Mouse (Mus musculus): ENCODE results near the gene Fitm1. TPM values are rescaled to one million over a fixed set of nuclear protein-coding genes. Genes with fewer than 3 reads are reported as not detected.

Gene Fitm1
- polyA plus RNA-seq, 1 experiment from 2014 or later, result 107 TPM

- H3K4me2 ChIP-seq, result peak within 1 kb of the TSS; percentile 70
- under 1% methylated on average over 51 of the region's 51 CpGs for WGBS (ENCODE audit: insufficient replicate concordance)
- peak within 1 kb of the TSS; percentile 65 for H3K4me3 ChIP-seq (ENCODE audit: low read depth, low read length)
- H3K27me3 ChIP-seq (ENCODE audit: control insufficient read depth, insufficient read depth, low read length), result no peaks in the 10 kb centered on the region
- ATAC-seq (replicated peaks; ENCODE audit: insufficient number of reproducible peaks, low FRiP score, low TSS enrichment), result peak; percentile 93
- peak within 1 kb of the TSS; percentile 98 for H3K27ac ChIP-seq (ENCODE audit: low read depth, low read length)
- peaks cover 9% of the 10 kb centered on the region for H3K36me3 ChIP-seq (ENCODE audit: control insufficient read depth, insufficient read depth, low read length)
- H3K4me1 ChIP-seq (ENCODE audit: control insufficient read depth, insufficient read depth, low read length), result peaks cover 13% of the 10 kb centered on the region
- no peaks in the 10 kb centered on the region for H3K9me3 ChIP-seq (replicated peaks; ENCODE audit: control insufficient read depth, low read length)
- H3K9ac ChIP-seq (ENCODE audit: low read depth, low read length), result peak within 1 kb of the TSS; percentile 84
Observed at GRCm38 (mm10) chr14:55560202-55561073, 15.0 kb upstream of the Fitm1 start, which contains the start of gene A730061H03Rik. Gene A730061H03Rik, minus strand, starts transcription at chr14:55560406.

DNA sequence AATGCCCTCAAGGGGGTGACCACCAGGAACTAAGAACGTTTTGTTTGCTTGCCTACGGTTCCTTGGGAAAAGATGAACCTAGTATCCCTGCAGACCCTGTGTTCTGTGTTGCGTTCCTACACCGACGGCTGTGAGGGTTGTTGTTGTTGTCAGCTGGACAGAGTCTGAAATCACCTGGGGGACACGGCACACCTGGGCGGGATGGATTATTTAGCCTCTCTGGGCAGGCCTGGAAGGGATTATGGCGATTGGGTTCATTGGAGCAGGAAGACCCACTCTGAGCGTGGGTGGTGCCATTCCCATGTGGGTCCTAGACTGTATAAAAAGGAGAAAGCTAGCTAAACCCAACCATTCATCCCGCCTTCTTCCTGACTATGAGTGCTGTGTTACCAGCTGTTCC lies 13.6 kb upstream of the Fitm1 start:
- no peak overlapping the region for H3K4me3 ChIP-seq (ENCODE audit: low read depth, low read length)
- peak overlapping the region; percentile 70; the same call in 1 of the 2 replicates for H3K4me2 ChIP-seq
- ATAC-seq (replicated peaks; ENCODE audit: insufficient number of reproducible peaks, low FRiP score, low TSS enrichment), result no peak

DNA sequence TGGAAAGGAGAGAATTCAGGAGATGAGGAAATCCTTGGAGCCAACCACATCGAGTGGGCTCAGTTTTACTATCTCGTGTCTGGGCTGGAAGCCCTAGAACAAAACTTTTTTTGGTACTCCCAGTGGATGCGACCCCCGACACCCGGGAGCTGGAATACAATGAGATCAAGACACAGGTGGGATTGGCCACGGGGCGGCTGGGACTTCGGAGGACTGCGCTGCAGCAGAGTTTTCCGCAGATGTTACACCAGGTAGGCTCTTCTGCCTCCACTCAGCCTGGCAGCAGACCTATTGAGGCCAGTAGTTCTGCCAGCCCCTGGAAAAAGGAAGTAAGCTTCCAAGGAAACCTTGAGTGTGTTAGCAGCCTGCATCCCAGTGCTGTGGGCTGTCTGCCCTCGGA lies 12.2 kb upstream of the Fitm1 start:
- Histone ChIP-seq H3K9me3 (replicated peaks; ENCODE audit: control insufficient read depth, low read length) (no peaks in the 10 kb centered on the region), H3K9ac (ENCODE audit: low read depth, low read length) (no peak overlapping the region), H3K4me1 (ENCODE audit: control insufficient read depth, insufficient read depth, low read length) (peaks cover 13% of the 10 kb centered on the region), H3K4me2 (no peak overlapping the region), H3K36me3 (ENCODE audit: control insufficient read depth, insufficient read depth, low read length) (peaks cover 26% of the 10 kb centered on the region), H3K27me3 (ENCODE audit: control insufficient read depth, insufficient read depth, low read length) (no peaks in the 10 kb centered on the region), H3K27ac (ENCODE audit: low read depth, low read length) (no peak overlapping the region), H3K4me3 (ENCODE audit: low read depth, low read length) (no peak overlapping the region)
- no peak for ATAC-seq (replicated peaks; ENCODE audit: insufficient number of reproducible peaks, low FRiP score, low TSS enrichment)
- 85% methylated on average over 11 of the region's 11 CpGs for WGBS (ENCODE audit: insufficient replicate concordance)

More for the DNA sequence above, 13.6 kb upstream of the Fitm1 start:
- Histone ChIP-seq H3K9ac (ENCODE audit: low read depth, low read length) (no peak overlapping the region), H3K27me3 (ENCODE audit: control insufficient read depth, insufficient read depth, low read length) (no peaks in the 10 kb centered on the region), H3K4me1 (ENCODE audit: control insufficient read depth, insufficient read depth, low read length) (peaks cover 13% of the 10 kb centered on the region), H3K27ac (ENCODE audit: low read depth, low read length) (no peak overlapping the region), H3K9me3 (replicated peaks; ENCODE audit: control insufficient read depth, low read length) (no peaks in the 10 kb centered on the region), H3K36me3 (ENCODE audit: control insufficient read depth, insufficient read depth, low read length) (peaks cover 20% of the 10 kb centered on the region)
- 83% methylated on average over 10 of the region's 10 CpGs for WGBS (ENCODE audit: insufficient replicate concordance)

GRCm38 (mm10) chr14:55565748-55566147 lies 9.7 kb upstream of the Fitm1 start:
- Histone ChIP-seq H3K9ac (ENCODE audit: low read depth, low read length) (no peak overlapping the region), H3K9me3 (replicated peaks; ENCODE audit: control insufficient read depth, low read length) (no peaks in the 10 kb centered on the region), H3K27ac (ENCODE audit: low read depth, low read length) (no peak overlapping the region), H3K36me3 (ENCODE audit: control insufficient read depth, insufficient read depth, low read length) (peaks cover 35% of the 10 kb centered on the region), H3K4me3 (ENCODE audit: low read depth, low read length) (no peak overlapping the region), H3K4me2 (no peak overlapping the region), H3K4me1 (ENCODE audit: control insufficient read depth, insufficient read depth, low read length) (peaks cover 15% of the 10 kb centered on the region), H3K27me3 (ENCODE audit: control insufficient read depth, insufficient read depth, low read length) (no peaks in the 10 kb centered on the region)
- 78% methylated on average over 3 of the region's 3 CpGs for WGBS (ENCODE audit: insufficient replicate concordance)
- ATAC-seq (replicated peaks; ENCODE audit: insufficient number of reproducible peaks, low FRiP score, low TSS enrichment), result no peak

DNA sequence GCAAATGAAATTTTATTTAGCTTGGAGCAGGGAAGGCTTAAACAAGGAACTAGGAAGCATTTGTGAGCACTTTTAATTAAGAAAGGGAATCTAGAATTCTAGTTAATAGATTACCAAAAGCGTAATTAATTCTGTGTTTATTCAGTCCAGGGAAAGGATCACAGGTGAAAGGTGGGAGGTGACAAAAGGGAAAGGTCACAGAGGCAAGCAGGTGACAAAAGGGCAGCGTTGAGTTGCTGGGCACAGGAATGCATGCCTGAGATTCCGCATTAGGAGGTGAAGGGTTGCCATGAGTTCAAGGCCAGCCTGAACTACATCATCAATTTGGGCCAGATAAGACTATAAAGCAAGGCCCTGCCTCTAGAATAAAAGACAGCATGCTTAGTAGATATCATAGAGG lies 7.9 kb upstream of the Fitm1 start:
- Histone ChIP-seq H3K4me1 (ENCODE audit: control insufficient read depth, insufficient read depth, low read length) (peaks cover 2% of the 10 kb centered on the region; the same call in 1 of the 2 replicates), H3K9me3 (replicated peaks; ENCODE audit: control insufficient read depth, low read length) (no peaks in the 10 kb centered on the region), H3K9ac (ENCODE audit: low read depth, low read length) (no peak overlapping the region), H3K4me3 (ENCODE audit: low read depth, low read length) (no peak overlapping the region), H3K27ac (ENCODE audit: low read depth, low read length) (no peak overlapping the region), H3K27me3 (ENCODE audit: control insufficient read depth, insufficient read depth, low read length) (no peaks in the 10 kb centered on the region), H3K4me2 (no peak overlapping the region), H3K36me3 (ENCODE audit: control insufficient read depth, insufficient read depth, low read length) (peaks cover 35% of the 10 kb centered on the region)
- 81% methylated on average over 3 of the region's 3 CpGs for WGBS (ENCODE audit: insufficient replicate concordance)
- no peak for ATAC-seq (replicated peaks; ENCODE audit: insufficient number of reproducible peaks, low FRiP score, low TSS enrichment)

- WGBS (ENCODE audit: insufficient replicate concordance), result 85% methylated on average over 2 of the region's 2 CpGs
- peaks cover 25% of the 10 kb centered on the region for H3K36me3 ChIP-seq (ENCODE audit: control insufficient read depth, insufficient read depth, low read length)
Observed at GRCm38 (mm10) chr14:55570588-55570987, 4.8 kb upstream of the Fitm1 start.

GRCm38 (mm10) chr14:55571760-55572159 lies 3.7 kb upstream of the Fitm1 start:
- Histone ChIP-seq H3K9me3 (replicated peaks; ENCODE audit: control insufficient read depth, low read length) (no peaks in the 10 kb centered on the region), H3K9ac (ENCODE audit: low read depth, low read length) (no peak overlapping the region), H3K4me3 (ENCODE audit: low read depth, low read length) (no peak overlapping the region), H3K36me3 (ENCODE audit: control insufficient read depth, insufficient read depth, low read length) (peaks cover 16% of the 10 kb centered on the region), H3K27ac (ENCODE audit: low read depth, low read length) (no peak overlapping the region), H3K4me1 (ENCODE audit: control insufficient read depth, insufficient read depth, low read length) (peaks cover 18% of the 10 kb centered on the region), H3K4me2 (no peak overlapping the region), H3K27me3 (ENCODE audit: control insufficient read depth, insufficient read depth, low read length) (no peaks in the 10 kb centered on the region)
- no peak for ATAC-seq (replicated peaks; ENCODE audit: insufficient number of reproducible peaks, low FRiP score, low TSS enrichment)

More at GRCm38 (mm10) chr14:55570588-55570987, 4.8 kb upstream of the Fitm1 start:
- H3K27me3 ChIP-seq (ENCODE audit: control insufficient read depth, insufficient read depth, low read length), result no peaks in the 10 kb centered on the region
- no peak overlapping the region for H3K4me2 ChIP-seq
- H3K9me3 ChIP-seq (replicated peaks; ENCODE audit: control insufficient read depth, low read length), result no peaks in the 10 kb centered on the region
- H3K4me3 ChIP-seq (ENCODE audit: low read depth, low read length), result no peak overlapping the region
- no peak overlapping the region for H3K9ac ChIP-seq (ENCODE audit: low read depth, low read length)
- peaks cover 9% of the 10 kb centered on the region for H3K4me1 ChIP-seq (ENCODE audit: control insufficient read depth, insufficient read depth, low read length)
- H3K27ac ChIP-seq (ENCODE audit: low read depth, low read length), result no peak overlapping the region
- ATAC-seq (replicated peaks; ENCODE audit: insufficient number of reproducible peaks, low FRiP score, low TSS enrichment), result no peak

- Histone ChIP-seq H3K9me3 (replicated peaks; ENCODE audit: control insufficient read depth, low read length) (no peaks in the 10 kb centered on the region), H3K4me1 (ENCODE audit: control insufficient read depth, insufficient read depth, low read length) (peaks cover 25% of the 10 kb centered on the region), H3K27me3 (ENCODE audit: control insufficient read depth, insufficient read depth, low read length) (no peaks in the 10 kb centered on the region), H3K27ac (ENCODE audit: low read depth, low read length) (peak overlapping the region; percentile 98), H3K4me2 (peak overlapping the region; percentile 68), H3K4me3 (ENCODE audit: low read depth, low read length) (peak overlapping the region; percentile 39), H3K9ac (ENCODE audit: low read depth, low read length) (peak overlapping the region; percentile 81), H3K36me3 (ENCODE audit: control insufficient read depth, insufficient read depth, low read length) (peaks cover 8% of the 10 kb centered on the region; the same call in 1 of the 2 replicates)
- ATAC-seq (replicated peaks; ENCODE audit: insufficient number of reproducible peaks, low FRiP score, low TSS enrichment), result no peak
- 49% methylated on average over 13 of the region's 13 CpGs for WGBS (ENCODE audit: insufficient replicate concordance)
Observed at GRCm38 (mm10) chr14:55575711-55576110, 294 bp downstream of the Fitm1 start.
